Mouse (Mus musculus): ENCODE measurements at regions not wholly inside any gene's neighbourhood (a gene's known extent, or its start where the extent isn't known, plus 50 kb on each side); places are given as distances from the start of the nearest gene placed in this dataset.

DNA sequence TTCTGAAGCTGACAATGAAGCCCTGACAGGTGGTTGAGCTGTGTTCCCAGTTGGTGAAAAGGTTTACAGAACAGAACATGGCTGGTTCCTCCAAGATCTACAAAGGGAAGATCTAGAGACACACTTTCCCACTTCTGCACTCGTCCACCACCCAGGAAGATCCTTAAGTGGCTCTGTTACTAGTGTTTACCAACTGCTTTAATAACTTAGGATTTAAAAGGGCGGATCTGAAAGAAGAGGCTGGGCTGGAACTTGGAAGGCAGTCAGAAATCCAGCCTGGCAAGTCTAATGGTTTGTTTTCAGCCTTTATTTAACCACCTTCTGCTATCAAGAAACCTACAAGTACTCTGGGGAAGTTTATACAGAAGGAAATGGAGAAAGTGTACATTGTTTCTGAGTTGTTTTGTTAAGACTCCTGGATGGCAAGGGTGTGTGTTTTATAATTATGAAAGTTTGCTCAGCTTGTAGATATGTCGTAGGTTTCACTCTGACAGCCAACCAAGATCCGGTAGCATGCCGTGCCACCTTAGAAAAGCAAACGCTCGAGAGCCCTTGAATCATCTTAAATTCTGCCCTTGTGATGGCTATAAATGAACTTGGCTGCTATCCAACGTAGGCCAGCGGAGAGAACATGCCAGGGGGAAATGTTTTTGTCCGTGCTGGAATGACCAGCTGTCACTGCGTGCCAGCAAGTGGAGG, 248.5 kb downstream of the Plk2 start:
- peak overlapping the region; percentile 29 for H3K4me2 ChIP-seq (ENCODE audit: low read depth)
- no peaks in the 10 kb centered on the region for H3K36me3 ChIP-seq (ENCODE audit: insufficient read depth)
- no peak for ATAC-seq
- no peak overlapping the region for H3K4me3 ChIP-seq (ENCODE audit: low read depth, low read length)
- H3K9ac ChIP-seq, result no peak overlapping the region
- TF ChIP-seq CTCF (IDR thresholded peaks at IDR 0.05; ENCODE audit: low read depth), result no peak
- H3K27ac ChIP-seq (ENCODE audit: low read depth, low read length), result no peak overlapping the region
- peak; percentile 52 for DNase-seq
- no peaks in the 10 kb centered on the region for H3K27me3 ChIP-seq (ENCODE audit: insufficient read depth, low read length)
- 0 out of 2 replicates have a peak, but pooled peaks cover 6% of the 10 kb centered on the region for H3K4me1 ChIP-seq (ENCODE audit: insufficient read depth)
- 8% methylated on average over 11 of the region's 11 CpGs for WGBS
- no peaks in the 10 kb centered on the region for H3K9me3 ChIP-seq (ENCODE audit: low read length)

DNA sequence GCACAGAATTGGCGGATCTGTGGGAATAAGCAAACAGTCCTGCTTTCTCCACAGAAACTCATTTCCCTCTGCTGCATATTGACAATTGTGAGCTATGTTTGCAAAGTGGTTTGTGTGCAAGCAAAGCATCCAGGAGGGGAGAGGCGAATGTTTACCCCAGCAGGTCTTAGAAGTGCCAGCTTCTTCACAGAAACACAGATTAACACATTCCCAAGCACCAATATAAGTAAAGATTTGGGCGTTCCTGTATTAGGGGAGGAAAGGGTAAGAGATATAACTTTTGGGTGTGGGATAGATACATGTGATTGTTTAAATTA, 249.0 kb downstream of the Plk2 start:
- H3K9ac ChIP-seq, result no peak overlapping the region
- H3K4me2 ChIP-seq (ENCODE audit: low read depth), result peak overlapping the region; percentile 29
- H3K36me3 ChIP-seq (ENCODE audit: insufficient read depth), result no peaks in the 10 kb centered on the region
- H3K9me3 ChIP-seq (ENCODE audit: low read length), result no peaks in the 10 kb centered on the region
- H3K4me1 ChIP-seq (ENCODE audit: insufficient read depth), result 0 out of 2 replicates have a peak, but pooled peaks cover 7% of the 10 kb centered on the region
- DNase-seq (no peak), ATAC-seq (peak; percentile 36; the same call in 1 of the 2 replicates)
- no peak overlapping the region for H3K4me3 ChIP-seq (ENCODE audit: low read depth, low read length)
- H3K27me3 ChIP-seq (ENCODE audit: insufficient read depth, low read length), result no peaks in the 10 kb centered on the region
- no peak overlapping the region for H3K27ac ChIP-seq (ENCODE audit: low read depth, low read length)
- no peak for TF ChIP-seq CTCF (IDR thresholded peaks at IDR 0.05; ENCODE audit: low read depth)
- WGBS, result 12% methylated on average over 3 of the region's 3 CpGs

DNA sequence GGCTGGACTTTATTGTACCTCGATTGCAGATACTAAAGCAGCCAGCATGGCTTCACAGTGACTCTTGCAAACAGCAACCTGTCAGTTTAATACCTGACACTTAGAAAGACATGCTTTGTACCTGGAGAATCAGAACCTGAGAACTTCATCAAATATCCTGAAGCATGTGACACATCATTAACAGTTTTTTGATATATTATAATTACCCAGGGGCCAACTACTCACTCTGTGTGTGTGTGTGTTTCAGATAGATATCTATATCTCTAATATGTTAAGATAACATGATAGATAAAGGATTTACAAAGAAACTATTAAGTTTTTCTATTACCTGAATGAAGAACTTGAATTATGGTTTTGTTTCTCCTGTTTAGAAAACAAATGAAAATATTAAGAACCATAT, 254.5 kb downstream of the Plk2 start:
- H3K4me3 ChIP-seq (ENCODE audit: low read depth, low read length), result no peak overlapping the region
- no peak for ATAC-seq
- H3K9ac ChIP-seq, result no peak overlapping the region
- 50% methylated on average over 1 of the region's 1 CpGs for WGBS
- peaks cover 10% of the 10 kb centered on the region; the same call in 1 of the 2 replicates for H3K4me1 ChIP-seq (ENCODE audit: insufficient read depth)
- DNase-seq, result no peak
- no peak for TF ChIP-seq CTCF (IDR thresholded peaks at IDR 0.05; ENCODE audit: low read depth)
- H3K4me2 ChIP-seq (ENCODE audit: low read depth), result no peak overlapping the region
- H3K9me3 ChIP-seq (ENCODE audit: low read length), result no peaks in the 10 kb centered on the region
- no peaks in the 10 kb centered on the region for H3K27me3 ChIP-seq (ENCODE audit: insufficient read depth, low read length)
- H3K27ac ChIP-seq (ENCODE audit: low read depth, low read length), result 0 out of 2 replicates have a peak overlapping the region, but pooled peaks have one; percentile 47
- H3K36me3 ChIP-seq (ENCODE audit: insufficient read depth), result no peaks in the 10 kb centered on the region

DNA sequence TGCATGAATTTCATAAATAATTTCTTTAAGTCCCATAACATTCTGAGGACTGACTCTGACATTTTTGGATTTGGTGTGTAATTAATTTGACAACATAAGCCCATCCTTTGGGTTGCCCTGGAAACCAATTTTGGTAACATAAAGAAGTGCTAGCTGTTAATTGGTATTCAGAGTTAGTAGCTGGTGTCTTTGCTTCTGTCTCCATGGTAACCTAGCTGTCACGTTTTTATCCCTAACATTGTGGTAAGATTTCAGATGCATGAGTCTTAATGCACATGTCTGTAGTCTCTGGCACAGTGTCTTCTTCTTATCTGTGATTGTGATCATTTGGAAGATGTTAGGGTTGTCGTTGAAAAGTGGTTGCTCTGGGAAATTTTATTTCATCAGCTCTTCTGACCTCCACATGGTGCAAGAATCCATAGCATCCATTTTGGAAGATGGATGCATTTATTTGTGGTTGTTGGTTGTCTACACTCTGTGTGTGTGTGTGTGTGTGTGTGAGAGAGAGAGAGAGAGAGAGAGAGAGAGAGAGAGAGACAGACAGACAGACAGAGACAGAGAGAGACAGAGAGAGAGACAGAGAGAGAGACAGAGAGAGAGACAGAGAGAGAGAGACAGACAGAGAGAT, 255.1 kb downstream of the Plk2 start:
- ATAC-seq (peak; percentile 96), DNase-seq (peak; percentile 87)
- no peaks in the 10 kb centered on the region for H3K9me3 ChIP-seq (ENCODE audit: low read length)
- H3K4me2 ChIP-seq (ENCODE audit: low read depth), result 0 out of 2 replicates have a peak overlapping the region, but pooled peaks have one; percentile 2
- no peak overlapping the region for H3K4me3 ChIP-seq (ENCODE audit: low read depth, low read length)
- H3K27me3 ChIP-seq (ENCODE audit: insufficient read depth, low read length), result no peaks in the 10 kb centered on the region
- H3K36me3 ChIP-seq (ENCODE audit: insufficient read depth), result no peaks in the 10 kb centered on the region
- WGBS, result 13% methylated on average over 2 of the region's 2 CpGs
- TF ChIP-seq CTCF (IDR thresholded peaks at IDR 0.05; ENCODE audit: low read depth), result no peak
- no peak overlapping the region for H3K9ac ChIP-seq
- H3K4me1 ChIP-seq (ENCODE audit: insufficient read depth), result peaks cover 10% of the 10 kb centered on the region; the same call in 1 of the 2 replicates
- H3K27ac ChIP-seq (ENCODE audit: low read depth, low read length), result peak overlapping the region; percentile 81

DNA sequence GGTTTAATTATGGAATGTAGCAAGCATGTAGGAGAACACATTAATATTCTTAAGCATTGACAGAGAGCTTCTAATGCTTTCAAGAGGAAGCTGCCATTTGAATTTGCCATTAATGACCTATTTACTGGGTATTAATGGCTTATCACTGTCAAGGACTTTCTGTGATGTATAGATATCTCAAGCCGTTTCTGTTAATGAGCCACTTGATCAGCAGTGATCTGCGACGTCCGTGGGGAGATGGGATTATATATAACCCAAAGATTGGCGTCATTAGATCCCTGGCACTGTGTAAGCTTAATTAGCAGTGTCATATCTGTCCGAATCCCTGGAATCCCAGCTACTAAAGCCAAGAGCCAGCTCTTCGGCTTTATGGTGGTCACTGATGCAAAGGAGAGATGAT, 257.4 kb downstream of the Plk2 start:
- 0 out of 2 replicates have a peak overlapping the region, but pooled peaks have one; percentile 17 for H3K27ac ChIP-seq (ENCODE audit: low read depth, low read length)
- no peaks in the 10 kb centered on the region for H3K9me3 ChIP-seq (ENCODE audit: low read length)
- no peak overlapping the region for H3K4me3 ChIP-seq (ENCODE audit: low read depth, low read length)
- no peaks in the 10 kb centered on the region for H3K36me3 ChIP-seq (ENCODE audit: insufficient read depth)
- peaks cover 10% of the 10 kb centered on the region; the same call in 1 of the 2 replicates for H3K4me1 ChIP-seq (ENCODE audit: insufficient read depth)
- DNase-seq (no peak), ATAC-seq (no peak)
- 30% methylated on average over 7 of the region's 7 CpGs for WGBS
- no peak for TF ChIP-seq CTCF (IDR thresholded peaks at IDR 0.05; ENCODE audit: low read depth)
- H3K27me3 ChIP-seq (ENCODE audit: insufficient read depth, low read length), result no peaks in the 10 kb centered on the region
- H3K4me2 ChIP-seq (ENCODE audit: low read depth), result no peak overlapping the region
- H3K9ac ChIP-seq, result no peak overlapping the region

DNA sequence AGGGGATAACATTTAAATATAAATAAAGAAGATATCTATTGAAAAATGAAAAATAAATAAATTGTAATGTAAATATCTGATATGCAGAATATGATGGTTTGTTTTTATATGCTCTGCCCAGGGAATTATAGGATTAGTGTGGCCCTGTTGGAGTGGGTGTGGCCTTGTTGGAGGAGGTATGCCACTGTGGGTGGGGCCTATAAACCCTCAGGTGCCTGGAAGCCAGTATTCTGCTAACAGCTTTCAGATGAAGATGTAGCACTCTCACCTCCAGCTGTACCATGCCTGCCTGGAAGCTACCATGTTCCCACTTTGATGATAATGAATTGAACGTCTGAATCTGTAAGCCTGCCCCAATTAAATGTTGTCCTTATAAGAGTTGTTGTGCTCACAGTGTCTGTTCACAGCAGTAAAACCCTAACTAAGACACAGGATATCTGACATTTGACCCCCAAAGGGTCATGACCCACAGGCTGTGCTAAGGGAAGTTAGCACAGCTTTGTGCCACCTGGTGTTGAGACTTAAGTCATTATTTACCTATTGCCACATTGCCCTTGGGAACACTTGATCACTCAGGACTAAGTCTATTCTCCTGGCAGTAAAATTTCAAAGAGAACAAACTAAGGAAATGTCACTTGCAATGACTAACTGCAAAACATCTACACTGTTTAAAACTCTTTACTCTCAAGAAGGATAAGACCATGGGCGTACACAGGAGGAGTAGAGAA, 270.4 kb downstream of the Plk2 start:
- H3K9me3 ChIP-seq (ENCODE audit: low read length), result no peaks in the 10 kb centered on the region
- ATAC-seq, result no peak
- no peak for TF ChIP-seq CTCF (IDR thresholded peaks at IDR 0.05; ENCODE audit: low read depth)

More for the DNA sequence above, 270.4 kb downstream of the Plk2 start:
- Histone ChIP-seq H3K4me2 (ENCODE audit: low read depth) (no peak overlapping the region), H3K9ac (no peak overlapping the region), H3K4me1 (ENCODE audit: insufficient read depth) (no peaks in the 10 kb centered on the region), H3K27me3 (ENCODE audit: insufficient read depth, low read length) (no peaks in the 10 kb centered on the region), H3K4me3 (ENCODE audit: low read depth, low read length) (no peak overlapping the region), H3K27ac (ENCODE audit: low read depth, low read length) (no peak overlapping the region), H3K36me3 (ENCODE audit: insufficient read depth) (no peaks in the 10 kb centered on the region)
- no peak for DNase-seq
- WGBS, result 56% methylated on average over 2 of the region's 2 CpGs

All from forebrain, postnatal 0 days (tissue).